Mouse (Mus musculus) forebrain, embryonic 13.5 days (tissue): Measurements from ENCODE around the gene Hspb1. TPM values are rescaled to one million over a fixed set of nuclear protein-coding genes. Genes with fewer than 3 reads are reported as not detected.
A peak's percentile ranks its signal among the peaks of the same experiment; 100 is the strongest.

ENCODE experiments used
- ATAC-seq: fragments of 200-750 bp; cut with Nextera tagmentation; 2 replicates; pipeline ENCODE4 v1.8.0; 2017
- H3K27ac ChIP-seq: fragments of 300-500 bp; sonication (generic); 2 replicates; pipeline ENCODE4 v1.5.1; 2015; ENCODE audit warnings: inconsistent platforms, mild to moderate bottlenecking, moderate library complexity
- H3K27me3 ChIP-seq: fragments of 300-500 bp; sonication (generic); 2 replicates; pipeline ENCODE4 v1.6.1; 2015; ENCODE audit warnings: mild to moderate bottlenecking, inconsistent platforms
- H3K36me3 ChIP-seq: fragments of 300-500 bp; sonication (generic); 2 replicates; pipeline ENCODE4 v1.6.1; 2015; ENCODE audit warnings: mild to moderate bottlenecking, inconsistent platforms; ENCODE audit not compliant: poor library complexity, severe bottlenecking
- H3K4me1 ChIP-seq: fragments of 300-500 bp; sonication (generic); 2 replicates; pipeline ENCODE4 v1.6.1; 2015; ENCODE audit warnings: inconsistent platforms
- H3K4me2 ChIP-seq: fragments of 300-500 bp; sonication (generic); 2 replicates; pipeline ENCODE4 v1.6.1; 2015; ENCODE audit warnings: inconsistent platforms, mild to moderate bottlenecking, moderate library complexity
- H3K4me3 ChIP-seq: fragments of 300-500 bp; sonication (generic); 2 replicates; pipeline ENCODE4 v1.5.1; 2015; ENCODE audit warnings: mild to moderate bottlenecking, inconsistent platforms
- H3K9ac ChIP-seq: fragments of 300-500 bp; sonication (generic); 2 replicates; pipeline ENCODE4 v1.6.1; 2015; ENCODE audit warnings: mild to moderate bottlenecking, inconsistent platforms
- H3K9me3 ChIP-seq: fragments of 300-500 bp; sonication (generic); replicated peaks from 2 replicates; pipeline ENCODE4 v1.6.1; 2016; ENCODE audit warnings: inconsistent platforms
- WGBS: fragments of 180-500 bp; shearing (Covaris S2); methylation state at CpG from one replicate; pipeline ENCODE4 v1.1.7; 2015; 5-methylcytosine and 5-hydroxymethylcytosine counted together
- polyA plus RNA-seq: library from polyadenylated mRNA; unstranded; fragments of >200 nt; fragmentation: Nextera tagmentation; extraction: Ambion mirVana; gene quantifications from 2 replicates; pipeline ENCODE4 v1.2.1, GENCODE M21; 2015

Gene Hspb1
- polyA plus RNA-seq, 1 experiment from 2014 or later = 3.9 TPM

- no peaks in the 10 kb centered on the region for H3K27me3 ChIP-seq
- peak overlapping the region; percentile 94 for H3K4me3 ChIP-seq
- H3K9ac ChIP-seq = 0 out of 2 replicates have a peak overlapping the region, but pooled peaks have one; percentile 24
- ATAC-seq = peak; percentile 40; the same call in 1 of the 2 replicates
- H3K9me3 ChIP-seq = no peaks in the 10 kb centered on the region
- peak overlapping the region; percentile 99 for H3K27ac ChIP-seq
- WGBS = 53% methylated on average over 7 of the region's 7 CpGs
- peaks cover 30% of the 10 kb centered on the region for H3K4me1 ChIP-seq
- peak overlapping the region; percentile 61 for H3K4me2 ChIP-seq
- peaks cover 20% of the 10 kb centered on the region for H3K36me3 ChIP-seq
Measured at GRCm38 (mm10) chr5:135935176-135935523, 47.4 kb downstream of the Hspb1 start.

GRCm38 (mm10) chr5:135935641-135936190 is 48.0 kb downstream of the Hspb1 start:
- WGBS = 83% methylated on average over 6 of the region's 6 CpGs
- no peak for ATAC-seq
- Histone ChIP-seq H3K36me3 (peaks cover 14% of the 10 kb centered on the region), H3K27me3 (no peaks in the 10 kb centered on the region), H3K9me3 (no peaks in the 10 kb centered on the region), H3K4me1 (peaks cover 24% of the 10 kb centered on the region), H3K27ac (peak overlapping the region; percentile 99; the same call in 1 of the 2 replicates), H3K4me3 (no peak overlapping the region), H3K9ac (no peak overlapping the region), H3K4me2 (no peak overlapping the region)

Other genes starting within 250 kb of the Hspb1 start
- 102 and 121 TPM in 2 replicates for gene Por, start 217.9 kb upstream of the Hspb1 start, polyA plus RNA-seq
- 67.0 and 69.7 TPM in 2 replicates for gene Tmem120a, start 143.5 kb upstream of the Hspb1 start, polyA plus RNA-seq
- gene Styxl1, start 109.5 kb upstream of the Hspb1 start, polyA plus RNA-seq = 0.26 and 0.41 TPM in 2 replicates
- gene Mdh2, start 109.4 kb upstream of the Hspb1 start, polyA plus RNA-seq = 558 and 564 TPM in 2 replicates
- 45.8 and 52.8 TPM in 2 replicates for gene Srrm3, start 81.0 kb upstream of the Hspb1 start, polyA plus RNA-seq
- 424 and 485 TPM in 2 replicates for gene Ywhag, start 46.7 kb downstream of the Hspb1 start, polyA plus RNA-seq
- gene Ssc4d, start 86.6 kb downstream of the Hspb1 start, polyA plus RNA-seq = 0.48 TPM in 2 replicates
- gene Zp3, start 92.2 kb downstream of the Hspb1 start, polyA plus RNA-seq = not detected in 2 replicates
- gene Dtx2, start 106.9 kb downstream of the Hspb1 start, polyA plus RNA-seq = 25.5 and 27.2 TPM in 2 replicates
- not detected in 2 replicates for gene Upk3b, start 150.6 kb downstream of the Hspb1 start, polyA plus RNA-seq
- gene Upk3bl, start 166.6 kb downstream of the Hspb1 start, polyA plus RNA-seq = not detected in 2 replicates
- gene Rasa4, start 196.0 kb downstream of the Hspb1 start, polyA plus RNA-seq = 5.1 and 7.8 TPM in 2 replicates
- 282 and 287 TPM in 2 replicates for gene Polr2j, start 228.7 kb downstream of the Hspb1 start, polyA plus RNA-seq
- 43.2 and 45.2 TPM in 2 replicates for gene Lrwd1, start 248.2 kb downstream of the Hspb1 start, polyA plus RNA-seq
- 18.4 and 22.8 TPM in 2 replicates for gene Alkbh4, start 248.2 kb downstream of the Hspb1 start, polyA plus RNA-seq